20 mouse cellular contexts compared by ENCODE assay signal in the genomic region with DNA sequence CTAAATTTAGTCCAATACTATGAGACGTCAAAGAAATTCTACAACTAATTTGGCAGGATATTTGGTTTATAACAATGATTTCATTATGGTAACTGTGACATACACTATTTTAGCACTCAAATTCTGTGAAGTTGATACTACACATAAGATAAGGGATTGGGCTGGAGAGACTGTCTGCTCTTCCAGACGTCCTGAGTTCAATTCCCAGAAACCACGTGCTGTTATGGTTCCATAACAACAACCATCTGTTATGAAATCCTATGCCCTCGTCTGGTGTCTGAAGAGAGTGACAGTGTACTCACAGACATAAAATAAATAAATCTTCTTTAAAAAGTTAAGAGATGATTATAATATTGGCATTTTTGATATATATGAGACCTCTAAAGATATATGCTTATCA.
"Had no signal": no experiment of that assay in that cellular context is flagged by ENCODE, and none has a peak within 500 bp of the region (broad histone marks: within the 10 kb centered on the region; RNA-seq: fewer than 3 reads in every experiment).

No protein-coding gene starts in this region.

- H3K4me1 ChIP-seq: lung, embryonic 15.5 days; megakaryocyte, embryonic 14.5 days; midbrain, embryonic 13.5 days; midbrain, embryonic 15.5 days; neural tube, embryonic 13.5 days; neural tube, embryonic 15.5 days; stomach, embryonic 15.5 days had no signal

- H3K27me3 ChIP-seq: lung, embryonic 15.5 days; megakaryocyte, embryonic 14.5 days; midbrain, embryonic 13.5 days; midbrain, embryonic 15.5 days; neural tube, embryonic 13.5 days; neural tube, embryonic 15.5 days; stomach, embryonic 15.5 days had no signal

- H3K4me3 ChIP-seq: lung, embryonic 15.5 days; megakaryocyte, embryonic 14.5 days; midbrain, embryonic 13.5 days; midbrain, embryonic 15.5 days; myocyte; neural tube, embryonic 13.5 days; neural tube, embryonic 15.5 days; stomach, embryonic 15.5 days had no signal

- H3K9me3 ChIP-seq: lung, embryonic 15.5 days; megakaryocyte, embryonic 14.5 days; midbrain, embryonic 13.5 days; midbrain, embryonic 15.5 days; neural tube, embryonic 13.5 days; neural tube, embryonic 15.5 days; stomach, embryonic 15.5 days had no signal

- H3K9ac ChIP-seq: liver, postnatal 0 days; lung, embryonic 15.5 days; midbrain, embryonic 13.5 days; midbrain, embryonic 15.5 days; neural tube, embryonic 13.5 days; neural tube, embryonic 15.5 days; stomach, embryonic 15.5 days had no signal

- DNase-seq: liver, postnatal 0 days; lung, adult 2 months; lung, postnatal 14 days; lung, postnatal 36 days; right cerebral cortex, postnatal 14 days; thymus, adult 2 months; thymus, postnatal 25 days; thymus, postnatal 4 days had no signal

- H3K36me3 ChIP-seq: lung, embryonic 15.5 days; midbrain, embryonic 13.5 days; midbrain, embryonic 15.5 days; neural tube, embryonic 13.5 days; neural tube, embryonic 15.5 days; stomach, embryonic 15.5 days had no signal

- ATAC-seq: liver, postnatal 0 days; lung, postnatal 0 days; midbrain, embryonic 13.5 days; midbrain, embryonic 15.5 days had no signal

- H3K27ac ChIP-seq: lung, embryonic 15.5 days; macrophage; midbrain, embryonic 13.5 days; midbrain, embryonic 15.5 days; neural tube, embryonic 13.5 days; neural tube, embryonic 15.5 days; stomach, embryonic 15.5 days; stomach, postnatal 0 days had no signal

- H3K4me2 ChIP-seq: lung, embryonic 15.5 days; midbrain, embryonic 11.5 days; midbrain, embryonic 13.5 days; midbrain, embryonic 15.5 days; neural tube, embryonic 13.5 days; neural tube, embryonic 15.5 days; stomach, embryonic 15.5 days had no signal
